Mouse (Mus musculus) kidney, postnatal 0 days (tissue): ENCODE measurements at regions not wholly inside any gene's neighbourhood (a gene's known extent, or its start where the extent isn't known, plus 50 kb on each side); places are given as distances from the start of the nearest gene placed in this dataset.

ENCODE experiments used
- ATAC-seq: fragments of 200-750 bp; cut with Nextera tagmentation; replicated peaks from 2 replicates; pipeline ENCODE4 v1.8.0; 2017; ENCODE audit warnings: low read depth, moderate number of reproducible peaks, moderate TSS enrichment, moderate library complexity; ENCODE audit not compliant: low FRiP score
- DNase-seq: peaks from one replicate; pipeline ENCODE4 v3.0.0-alpha.2; 2016; ENCODE audit warnings: low spot score
- H3K27ac ChIP-seq: fragments of 300-500 bp; sonication (generic); 2 replicates; pipeline ENCODE4 v1.5.1; 2014; ENCODE audit warnings: mild to moderate bottlenecking
- H3K27me3 ChIP-seq: fragments of 300-500 bp; sonication (generic); 2 replicates; pipeline ENCODE4 v1.6.1; 2014; ENCODE audit warnings: low read length, mixed read lengths; ENCODE audit not compliant: insufficient read depth
- H3K36me3 ChIP-seq: fragments of 300-500 bp; sonication (generic); 2 replicates; pipeline ENCODE4 v1.6.1; 2014; ENCODE audit warnings: low read length, mixed read lengths; ENCODE audit not compliant: insufficient read depth
- H3K4me1 ChIP-seq: fragments of 300-500 bp; sonication (generic); replicated peaks from 2 replicates; pipeline ENCODE4 v1.6.1; 2014; ENCODE audit warnings: antibody characterized with exemption, low read length, mixed read lengths; ENCODE audit not compliant: insufficient read depth
- H3K4me2 ChIP-seq: fragments of 300-500 bp; sonication (generic); 2 replicates; pipeline ENCODE4 v1.6.1; 2014; ENCODE audit warnings: mild to moderate bottlenecking, low read length, moderate library complexity, mixed read lengths
- H3K4me3 ChIP-seq: fragments of 300-500 bp; sonication (generic); replicated peaks from 2 replicates; pipeline ENCODE4 v1.5.1; 2014; ENCODE audit warnings: low read depth, low read length
- H3K9ac ChIP-seq: fragments of 300-500 bp; sonication (generic); 2 replicates; pipeline ENCODE4 v1.6.1; 2014; ENCODE audit warnings: low read depth, low read length
- H3K9me3 ChIP-seq: fragments of 300-500 bp; sonication (generic); replicated peaks from 2 replicates; pipeline ENCODE4 v1.6.1; 2016; ENCODE audit warnings: low read length, inconsistent platforms, mixed read lengths
- CTCF ChIP-seq: IDR thresholded peaks from 2 replicates; pipeline ENCODE4 v1.5.1; 2016; ENCODE audit warnings: antibody characterized with exemption, low read depth, mild to moderate bottlenecking, moderate library complexity
- WGBS: fragments of 180-500 bp; shearing (Covaris S2); extraction: QIAGEN DNeasy Blood & Tissue Kit; methylation state at CpG from one replicate; pipeline ENCODE4 v1.1.7; 2014; 5-methylcytosine and 5-hydroxymethylcytosine counted together

DNA sequence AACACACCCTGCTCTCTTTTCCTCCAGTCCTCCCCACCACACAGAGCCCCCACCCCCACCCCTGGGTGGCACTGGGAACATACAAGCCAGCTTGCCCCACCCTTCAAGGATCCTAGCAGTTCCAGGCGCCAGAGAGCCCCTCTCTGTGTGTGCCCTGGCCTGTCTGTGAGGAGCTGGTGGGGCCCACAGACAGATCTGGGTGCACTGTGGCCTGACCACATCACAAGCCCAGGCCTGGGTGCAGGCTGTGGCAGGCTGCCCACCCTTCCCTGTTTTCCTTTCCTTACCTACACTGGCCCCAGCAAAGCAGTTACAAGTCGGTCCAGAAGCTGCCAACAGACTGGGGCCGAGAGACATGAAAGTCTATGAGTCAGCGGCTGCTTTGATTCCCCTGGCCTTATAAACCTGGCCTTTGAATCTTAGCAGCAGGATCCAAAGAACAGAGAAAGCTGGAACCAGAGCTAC, 74.8 kb upstream of the Spred2 start:
- DNase-seq (no peak), ATAC-seq (peak; percentile 57; the same call in 1 of the 2 replicates)
- 0 out of 2 replicates have a peak overlapping the region, but pooled peaks have one; percentile 8 for H3K27ac ChIP-seq
- H3K36me3 ChIP-seq: no peaks in the 10 kb centered on the region
- 47% methylated on average over 4 of the region's 4 CpGs for WGBS
- H3K9me3 ChIP-seq: no peaks in the 10 kb centered on the region
- H3K4me1 ChIP-seq: peaks cover 8% of the 10 kb centered on the region; the same call in 1 of the 2 replicates
- H3K27me3 ChIP-seq: no peaks in the 10 kb centered on the region
- no peak overlapping the region for H3K4me3 ChIP-seq
- H3K9ac ChIP-seq: no peak overlapping the region
- H3K4me2 ChIP-seq: no peak overlapping the region
- no peak for TF ChIP-seq CTCF

DNA sequence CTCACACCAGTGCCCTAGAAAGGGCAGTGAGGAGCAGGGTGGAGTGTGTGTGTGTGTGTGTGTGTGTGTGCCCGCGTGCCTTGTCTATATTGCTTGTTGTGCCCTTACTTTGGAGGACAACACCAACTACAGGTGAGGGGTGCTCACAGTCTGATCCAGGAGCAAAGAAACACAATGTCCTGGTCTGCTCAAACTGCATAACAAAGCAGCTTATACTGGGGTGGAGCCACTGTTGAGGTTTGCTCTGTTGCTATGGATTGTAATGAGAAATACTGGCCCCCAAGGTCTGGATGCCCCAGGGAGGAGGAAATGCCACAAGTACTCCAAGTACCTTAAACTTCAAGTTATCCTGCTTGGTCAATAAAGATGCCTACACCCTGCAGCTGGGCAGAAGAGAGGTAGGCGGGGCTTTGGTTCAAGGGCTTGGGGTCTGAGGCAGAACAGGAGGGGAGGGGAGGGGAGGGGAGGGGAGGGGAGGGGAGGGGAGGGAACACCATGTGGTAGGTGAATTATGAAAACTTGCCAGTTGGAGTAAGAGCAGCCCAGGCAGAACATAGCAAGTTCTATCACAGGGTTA, 74.2 kb upstream of the Spred2 start:
- H3K4me1 ChIP-seq: peaks cover 8% of the 10 kb centered on the region; the same call in 1 of the 2 replicates
- no peaks in the 10 kb centered on the region for H3K36me3 ChIP-seq
- H3K9ac ChIP-seq: no peak overlapping the region
- no peak for TF ChIP-seq CTCF
- H3K27me3 ChIP-seq: no peaks in the 10 kb centered on the region
- 84% methylated on average over 3 of the region's 3 CpGs for WGBS
- DNase-seq: no peak
- no peak overlapping the region for H3K4me2 ChIP-seq
- no peaks in the 10 kb centered on the region for H3K9me3 ChIP-seq
- H3K27ac ChIP-seq: no peak overlapping the region
- peak; percentile 17; the same call in 1 of the 2 replicates for ATAC-seq
- no peak overlapping the region for H3K4me3 ChIP-seq

DNA sequence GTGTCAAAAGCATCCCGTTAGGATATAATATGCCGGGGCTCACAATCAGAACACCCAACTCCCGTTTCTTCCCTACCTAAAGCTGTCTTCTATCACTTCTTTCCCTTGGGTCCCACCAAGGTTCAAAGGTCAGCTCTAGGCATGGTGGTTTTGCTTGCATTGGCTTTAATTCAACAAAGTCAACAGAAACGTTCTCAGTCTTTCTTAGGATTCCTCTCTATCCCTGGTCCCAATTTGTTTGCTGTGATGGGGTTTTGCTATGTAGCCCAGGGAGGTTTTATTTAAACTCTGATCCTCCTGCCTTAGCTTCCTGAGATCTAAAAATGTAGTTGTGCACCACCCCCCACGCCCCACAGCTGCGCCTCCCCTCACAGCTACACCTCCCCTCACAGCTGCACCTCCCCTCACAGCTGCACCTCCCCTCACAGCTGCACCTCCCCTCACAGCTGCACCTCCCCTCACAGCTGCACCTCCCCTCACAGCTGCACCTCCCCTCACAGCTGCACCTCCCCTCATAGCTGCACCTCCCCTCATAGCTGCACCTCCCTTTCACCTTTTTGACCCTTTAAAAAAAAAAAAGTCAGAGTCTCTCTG, 73.1 kb upstream of the Spred2 start:
- 32% methylated on average over 6 of the region's 6 CpGs for WGBS
- no peak overlapping the region for H3K4me3 ChIP-seq
- no peak for ATAC-seq

GRCm38 (mm10) chr11:19861596-19861995, 62.6 kb upstream of the Spred2 start:
- no peak for TF ChIP-seq CTCF
- Histone ChIP-seq H3K4me2 (no peak overlapping the region), H3K4me1 (no peaks in the 10 kb centered on the region), H3K36me3 (no peaks in the 10 kb centered on the region), H3K27ac (no peak overlapping the region), H3K4me3 (no peak overlapping the region), H3K27me3 (no peaks in the 10 kb centered on the region), H3K9ac (no peak overlapping the region), H3K9me3 (no peaks in the 10 kb centered on the region)
- ATAC-seq (no peak), DNase-seq (no peak)
- 89% methylated on average over 4 of the region's 4 CpGs for WGBS

More for the DNA sequence above, 73.1 kb upstream of the Spred2 start:
- H3K36me3 ChIP-seq: no peaks in the 10 kb centered on the region
- no peak overlapping the region for H3K9ac ChIP-seq
- no peaks in the 10 kb centered on the region for H3K9me3 ChIP-seq
- no peak overlapping the region for H3K27ac ChIP-seq
- no peak overlapping the region for H3K4me2 ChIP-seq
- no peak for TF ChIP-seq CTCF
- no peak for DNase-seq
- H3K4me1 ChIP-seq: peaks cover 8% of the 10 kb centered on the region; the same call in 1 of the 2 replicates
- H3K27me3 ChIP-seq: no peaks in the 10 kb centered on the region

DNA sequence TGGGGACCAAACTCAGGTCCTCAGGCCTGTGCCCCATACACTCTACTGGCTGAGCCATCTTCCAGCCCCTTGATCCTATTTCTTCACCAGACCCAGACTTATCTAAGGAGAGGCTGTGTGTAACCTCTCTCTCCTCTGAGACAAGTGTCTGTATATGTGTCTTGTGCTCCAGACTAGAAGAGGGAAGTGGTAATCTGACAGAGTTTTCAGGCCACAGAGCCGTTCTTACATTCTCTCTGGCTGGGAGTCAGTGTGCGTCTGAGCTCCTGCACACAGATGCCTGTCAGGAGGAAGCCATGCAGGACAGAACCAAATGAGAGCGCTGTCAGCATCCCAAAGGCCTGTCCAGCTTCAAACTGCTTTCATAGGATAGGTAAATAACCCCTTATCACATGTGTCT, 60.8 kb upstream of the Spred2 start:
- Histone ChIP-seq H3K4me1 (no peaks in the 10 kb centered on the region), H3K27me3 (no peaks in the 10 kb centered on the region), H3K4me3 (no peak overlapping the region), H3K36me3 (no peaks in the 10 kb centered on the region), H3K27ac (no peak overlapping the region), H3K9me3 (no peaks in the 10 kb centered on the region), H3K9ac (no peak overlapping the region), H3K4me2 (no peak overlapping the region)
- DNase-seq: no peak
- no peak for ATAC-seq
- 88% methylated on average over 3 of the region's 3 CpGs for WGBS
- TF ChIP-seq CTCF: no peak

DNA sequence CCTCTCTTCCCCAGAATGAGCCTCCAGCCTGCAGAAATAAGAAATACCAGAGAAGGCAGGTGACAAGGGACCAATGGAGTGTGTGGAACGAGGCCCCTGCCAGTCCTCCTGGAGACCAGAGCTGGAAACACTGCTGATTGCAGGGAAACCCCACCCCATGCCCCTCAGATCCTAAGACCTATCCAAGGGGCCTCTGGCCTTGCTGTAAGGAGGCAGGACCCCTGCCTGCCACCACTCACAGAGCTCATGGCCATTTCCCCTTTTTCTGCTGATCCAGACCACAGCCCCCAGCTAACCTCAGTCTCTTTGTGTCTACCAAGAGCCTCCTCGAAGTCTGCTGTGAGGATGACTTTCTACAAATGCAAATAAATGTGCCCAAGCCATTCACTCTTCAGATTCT, 57.9 kb upstream of the Spred2 start:
- no peak overlapping the region for H3K4me3 ChIP-seq
- ATAC-seq (no peak), DNase-seq (no peak)
- no peak overlapping the region for H3K4me2 ChIP-seq
- H3K9me3 ChIP-seq: no peaks in the 10 kb centered on the region
- WGBS: 33% methylated on average over 2 of the region's 2 CpGs
- H3K27me3 ChIP-seq: no peaks in the 10 kb centered on the region
- TF ChIP-seq CTCF: no peak
- H3K4me1 ChIP-seq: no peaks in the 10 kb centered on the region
- no peak overlapping the region for H3K27ac ChIP-seq
- H3K36me3 ChIP-seq: no peaks in the 10 kb centered on the region
- no peak overlapping the region for H3K9ac ChIP-seq
